Mouse (Mus musculus) liver, embryonic 14.5 days (tissue): ENCODE measurements around the gene Cdc14b. TPM values are rescaled to one million over a fixed set of nuclear protein-coding genes. Genes with fewer than 3 reads are reported as not detected.

ENCODE experiments used
- ATAC-seq: fragments of 200-750 bp; cut with Nextera tagmentation; 2 replicates; pipeline ENCODE4 v1.8.0; 2017; ENCODE audit warnings: moderate number of reproducible peaks, mild to moderate bottlenecking, moderate library complexity; ENCODE audit not compliant: insufficient read depth
- DNase-seq, 3 experiments: peaks; one replicate each; pipeline ENCODE4 v3.0.0-alpha.2; 2012 to 2013; ENCODE audit warnings: low read depth in 3 of 3, low spot score in 3 of 3
- H3K27ac ChIP-seq: fragments of 300-500 bp; sonication (generic); 2 replicates; pipeline ENCODE4 v1.5.1; 2014; ENCODE audit warnings: moderate library complexity, mild to moderate bottlenecking, control low read depth, inconsistent platforms
- H3K27me3 ChIP-seq: fragments of 300-500 bp; sonication (generic); 2 replicates; pipeline ENCODE4 v1.6.1; 2014; ENCODE audit warnings: mild to moderate bottlenecking, low read length, moderate library complexity; ENCODE audit not compliant: control insufficient read depth, insufficient read depth
- H3K36me3 ChIP-seq: fragments of 300-500 bp; sonication (generic); replicated peaks from 2 replicates; pipeline ENCODE4 v1.6.1; 2014; ENCODE audit warnings: low read depth; ENCODE audit not compliant: control insufficient read depth, insufficient read depth
- H3K4me1 ChIP-seq, 2 experiments: fragments of 200-500 bp in 1 of 2; fragments of 300-500 bp in 1 of 2; sonication (generic) in 1 of 2; replicated peaks; 2 replicates each; pipeline ENCODE4 v1.6.1; 2012 to 2014; ENCODE audit warnings: antibody characterized with exemption in 1 of 2, inconsistent platforms in 1 of 2, low read length in 1 of 2; ENCODE audit not compliant: control insufficient read depth in 2 of 2, insufficient read depth in 2 of 2
- H3K4me2 ChIP-seq: fragments of 300-500 bp; sonication (generic); 2 replicates; pipeline ENCODE4 v1.6.1; 2014; ENCODE audit warnings: low read depth, mild to moderate bottlenecking, control low read depth, moderate library complexity
- H3K4me3 ChIP-seq, 2 experiments: fragments of 200-500 bp in 1 of 2; fragments of 300-500 bp in 1 of 2; sonication (generic) in 1 of 2; 2 replicates each; pipeline ENCODE4 v1.5.1; 2012 to 2014; ENCODE audit warnings: low read depth in 2 of 2, low read length in 2 of 2, mild to moderate bottlenecking in 2 of 2, control low read depth in 1 of 2, inconsistent platforms in 1 of 2, moderate library complexity in 1 of 2; ENCODE audit not compliant: insufficient read depth in 1 of 2
- H3K9ac ChIP-seq: fragments of 300-500 bp; sonication (generic); replicated peaks from 2 replicates; pipeline ENCODE4 v1.6.1; 2014; ENCODE audit warnings: mild to moderate bottlenecking, control low read depth, moderate library complexity
- H3K9me3 ChIP-seq: fragments of 300-500 bp; sonication (generic); 2 replicates; pipeline ENCODE4 v1.6.1; 2016; ENCODE audit warnings: low read length, mixed read lengths; ENCODE audit not compliant: control insufficient read depth
- CTCF ChIP-seq: IDR thresholded peaks from 2 replicates; pipeline ENCODE4 v1.5.1; 2016; ENCODE audit warnings: antibody characterized with exemption, low read depth, control low read depth
- EP300 ChIP-seq: IDR thresholded peaks from 2 replicates; pipeline ENCODE4 v1.6.1; 2016; ENCODE audit warnings: antibody characterized with exemption, low read depth
- WGBS: fragments of 180-500 bp; shearing (Covaris S2); extraction: QIAGEN DNeasy Blood & Tissue Kit; methylation state at CpG from one replicate; pipeline ENCODE4 v1.1.7; 2014; ENCODE audit not compliant: insufficient replicate concordance; 5-methylcytosine and 5-hydroxymethylcytosine counted together
- polyA plus RNA-seq, 2 experiments: library from polyadenylated mRNA; depleted of rRNA in 1 of 2; stranded (reverse) in 1 of 2; unstranded in 1 of 2; fragments of >200 nt; fragmentation: Nextera tagmentation in 1 of 2; extraction: Ambion mirVana in 1 of 2; gene quantifications; 2 replicates each; pipeline versions ENCODE4 v1.2.1 to v1.2.3; 2012 to 2014

Gene Cdc14b
- polyA plus RNA-seq, 2 experiments = 4.1 to 5.6 TPM

GRCm38 (mm10) chr13:64225738-64226137, 49.4 kb downstream of the Cdc14b start:
- WGBS = 76% methylated on average over 3 of the region's 3 CpGs
- ATAC-seq = no peak

GRCm38 (mm10) chr13:64214891-64215290, 60.2 kb downstream of the Cdc14b start:
- H3K4me1 ChIP-seq = no peaks in the 10 kb centered on the region
- H3K27me3 ChIP-seq = no peaks in the 10 kb centered on the region
- no peak overlapping the region for H3K9ac ChIP-seq
- WGBS = 73% methylated on average over 5 of the region's 5 CpGs
- no peak for ATAC-seq
- H3K4me2 ChIP-seq = no peak overlapping the region
- DNase-seq = no peak
- H3K27ac ChIP-seq = no peak overlapping the region
- H3K4me3 ChIP-seq = no peak overlapping the region
- H3K9me3 ChIP-seq = no peaks in the 10 kb centered on the region
- no peak for TF ChIP-seq EP300
- TF ChIP-seq CTCF = no peak
- H3K36me3 ChIP-seq = no peaks in the 10 kb centered on the region

More at GRCm38 (mm10) chr13:64225738-64226137, 49.4 kb downstream of the Cdc14b start:
- Histone ChIP-seq H3K9ac (no peak overlapping the region), H3K27me3 (no peaks in the 10 kb centered on the region), H3K4me1 (no peaks in the 10 kb centered on the region), H3K4me2 (no peak overlapping the region), H3K4me3 (no peak overlapping the region), H3K27ac (no peak overlapping the region), H3K9me3 (no peaks in the 10 kb centered on the region), H3K36me3 (no peaks in the 10 kb centered on the region)
- TF ChIP-seq EP300 (no peak), CTCF (no peak)
- no peak for DNase-seq

GRCm38 (mm10) chr13:64211995-64212603, 63.0 kb downstream of the Cdc14b start:
- H3K9me3 ChIP-seq = no peaks in the 10 kb centered on the region
- no peak for TF ChIP-seq CTCF
- no peak overlapping the region for H3K27ac ChIP-seq
- H3K4me1 ChIP-seq = no peaks in the 10 kb centered on the region
- 57% methylated on average over 5 of the region's 5 CpGs for WGBS
- H3K36me3 ChIP-seq = no peaks in the 10 kb centered on the region
- H3K9ac ChIP-seq = no peak overlapping the region
- DNase-seq (no peak), ATAC-seq (no peak)
- H3K27me3 ChIP-seq = no peaks in the 10 kb centered on the region
- H3K4me3 ChIP-seq = no peak overlapping the region
- no peak overlapping the region for H3K4me2 ChIP-seq

DNA sequence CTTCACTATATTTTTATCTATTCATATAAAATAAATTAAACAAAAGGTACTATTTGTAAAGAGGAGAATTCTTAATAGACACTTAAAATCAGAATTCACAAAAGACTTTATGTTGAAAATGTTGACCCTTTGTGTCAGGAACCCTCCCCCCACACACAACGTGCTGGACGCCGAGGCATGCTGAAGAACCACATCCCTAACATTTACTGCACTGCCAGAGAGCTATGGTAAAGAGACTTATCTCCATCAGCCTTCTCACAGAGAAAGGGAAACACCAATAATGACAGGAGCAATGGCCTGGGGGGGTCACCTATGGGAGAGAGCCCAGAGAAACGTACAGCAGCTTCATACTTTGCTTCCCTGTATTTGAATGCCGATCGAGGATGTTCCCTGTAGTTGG, 66.9 kb downstream of the Cdc14b start:
- Histone ChIP-seq H3K4me1 (no peaks in the 10 kb centered on the region), H3K27me3 (no peaks in the 10 kb centered on the region), H3K4me3 (no peak overlapping the region), H3K27ac (no peak overlapping the region), H3K4me2 (no peak overlapping the region), H3K36me3 (no peaks in the 10 kb centered on the region), H3K9ac (no peak overlapping the region), H3K9me3 (no peaks in the 10 kb centered on the region)
- no peak for ATAC-seq
- no peak for TF ChIP-seq EP300
- TF ChIP-seq CTCF = no peak
- DNase-seq = no peak
- 72% methylated on average over 6 of the region's 6 CpGs for WGBS

DNA sequence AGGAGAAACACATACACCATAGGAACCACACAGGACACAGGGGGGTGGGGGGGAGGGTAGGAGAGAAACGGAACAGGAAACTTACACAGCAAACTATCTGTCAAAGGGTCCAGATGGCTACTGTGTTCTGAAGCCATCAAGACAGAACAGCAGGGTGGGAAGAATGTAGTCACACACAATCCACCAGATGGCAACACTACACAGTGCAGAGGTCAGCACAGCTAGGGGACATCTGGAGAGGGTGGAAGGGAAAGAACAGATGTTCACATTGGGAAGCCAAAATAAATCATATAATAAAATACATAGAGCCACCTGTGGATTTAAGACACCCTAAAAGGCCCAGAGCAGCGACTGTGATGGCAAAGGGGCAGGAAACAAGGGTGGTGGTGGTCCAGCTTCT, 69.9 kb downstream of the Cdc14b start:
- Histone ChIP-seq H3K27me3 (no peaks in the 10 kb centered on the region), H3K9me3 (no peaks in the 10 kb centered on the region), H3K4me1 (no peaks in the 10 kb centered on the region), H3K4me2 (no peak overlapping the region), H3K36me3 (no peaks in the 10 kb centered on the region), H3K4me3 (no peak overlapping the region), H3K9ac (no peak overlapping the region), H3K27ac (no peak overlapping the region)
- TF ChIP-seq CTCF (peak; percentile 38; the same call in 1 of the 2 replicates), EP300 (no peak)
- 31% methylated on average over 2 of the region's 2 CpGs for whole genome bisulfite sequencing
- no peak for ATAC-seq
- DNase-seq = no peak
